In genomic region chr9:107570016-107570415, GRCm38 (mm10) we compare ENCODE assay signal across 8 mouse cellular contexts. TPM values are rescaled to one million over a fixed set of nuclear protein-coding genes. Genes with fewer than 3 reads are reported as not detected.
DNase-seq lines count a peak whose midpoint lies in the region; ATAC-seq lines count a peak whose summit lies in the region.

No protein-coding gene starts in this region.

- no peak for ATAC-seq in kidney, embryonic 14.5 days (ENCODE audit: low FRiP score, low TSS enrichment)
- ATAC-seq in hindbrain, embryonic 13.5 days (ENCODE audit: low FRiP score), result no peak
- ATAC-seq in midbrain, embryonic 12.5 days (ENCODE audit: low FRiP score, low read depth), result no peak
- ATAC-seq in granulocyte monocyte progenitor cell, adult 5-6 weeks (replicated peaks; ENCODE audit: poor library complexity, severe bottlenecking), result no peak

- H3K36me3 ChIP-seq in kidney, embryonic 14.5 days (ENCODE audit: control insufficient read depth, insufficient read depth, low read length), result peaks cover 43% of the 10 kb centered on the region
- peaks cover 53% of the 10 kb centered on the region for H3K36me3 ChIP-seq in hindbrain, embryonic 13.5 days
- H3K36me3 ChIP-seq in midbrain, embryonic 12.5 days, result peaks cover 52% of the 10 kb centered on the region

- peak overlapping the region; percentile 78 for H3K9ac ChIP-seq in kidney, embryonic 14.5 days (ENCODE audit: low read depth, low read length)
- H3K9ac ChIP-seq in hindbrain, embryonic 13.5 days, result peak overlapping the region; percentile 94
- peak overlapping the region; percentile 91 for H3K9ac ChIP-seq in midbrain, embryonic 12.5 days (replicated peaks)

- no peaks in the 10 kb centered on the region for H3K27me3 ChIP-seq in kidney, embryonic 14.5 days (ENCODE audit: control insufficient read depth, insufficient read depth, low read length)
- no peaks in the 10 kb centered on the region for H3K27me3 ChIP-seq in hindbrain, embryonic 13.5 days
- H3K27me3 ChIP-seq in midbrain, embryonic 12.5 days, result no peaks in the 10 kb centered on the region

- peak overlapping the region; percentile 83 for H3K4me2 ChIP-seq in kidney, embryonic 14.5 days (replicated peaks; ENCODE audit: low read depth, low read length)
- H3K4me2 ChIP-seq in hindbrain, embryonic 13.5 days, result peak overlapping the region; percentile 93
- peak overlapping the region; percentile 95 for H3K4me2 ChIP-seq in midbrain, embryonic 12.5 days (replicated peaks)

- H3K4me1 ChIP-seq in kidney, embryonic 14.5 days (ENCODE audit: control insufficient read depth, insufficient read depth, low read length), result peaks cover 24% of the 10 kb centered on the region
- H3K4me1 ChIP-seq in brown adipose tissue, adult 24 weeks (ENCODE audit: control insufficient read depth, insufficient read depth, insufficient read length, low read length), result peaks cover 32% of the 10 kb centered on the region
- peaks cover 53% of the 10 kb centered on the region for H3K4me1 ChIP-seq in hindbrain, embryonic 13.5 days (replicated peaks)
- peaks cover 42% of the 10 kb centered on the region for H3K4me1 ChIP-seq in midbrain, embryonic 12.5 days

- 48% methylated on average over 13 of the region's 13 CpGs for WGBS in kidney, embryonic 14.5 days
- WGBS in hindbrain, embryonic 13.5 days, result 54% methylated on average over 13 of the region's 13 CpGs
- 46% methylated on average over 13 of the region's 13 CpGs for WGBS in midbrain, embryonic 12.5 days

- H3K27ac ChIP-seq in kidney, embryonic 14.5 days (ENCODE audit: low read depth, low read length), result no peak overlapping the region
- peak overlapping the region; percentile 99 for H3K27ac ChIP-seq in brown adipose tissue, adult 24 weeks (replicated peaks; ENCODE audit: low read depth, low read length)
- H3K27ac ChIP-seq in hindbrain, embryonic 13.5 days, result peak overlapping the region; percentile 85
- peak overlapping the region; percentile 87 for H3K27ac ChIP-seq in midbrain, embryonic 12.5 days (replicated peaks)

- H3K4me3 ChIP-seq in kidney, embryonic 14.5 days (ENCODE audit: low read length), result peak overlapping the region; percentile 67
- H3K4me3 ChIP-seq in brown adipose tissue, adult 24 weeks (ENCODE audit: insufficient read depth, low read depth, low read length), result peak overlapping the region; percentile 87
- H3K4me3 ChIP-seq in hindbrain, embryonic 13.5 days, result peak overlapping the region; percentile 92
- H3K4me3 ChIP-seq in midbrain, embryonic 12.5 days, result peak overlapping the region; percentile 92

- no peak for DNase-seq in kidney, postnatal 25 days
- no peak for DNase-seq in retina, postnatal 1 day
- DNase-seq in embryo, embryonic 11 days, result no peak

- H3K9me3 ChIP-seq in kidney, embryonic 14.5 days (ENCODE audit: control insufficient read depth, low read length), result no peaks in the 10 kb centered on the region
- no peaks in the 10 kb centered on the region for H3K9me3 ChIP-seq in hindbrain, embryonic 13.5 days
- no peaks in the 10 kb centered on the region for H3K9me3 ChIP-seq in midbrain, embryonic 12.5 days

RNA-seq across cellular contexts. Expression of gene Hyal2, which starts 2.3 kb away (rescaled TPM):
- 135 and 136 TPM in 2 replicates for polyA plus RNA-seq in kidney, embryonic 14.5 days (2014; fragmentation: Nextera tagmentation; extraction: Ambion mirVana)
- 14.1 and 14.2 TPM in 2 replicates for polyA plus RNA-seq in brown adipose tissue, adult 24 weeks (2012; ENCODE audit: insufficient read depth, insufficient read length, missing spikeins)
- 80.4 and 87.1 TPM in 2 replicates for polyA plus RNA-seq in hindbrain, embryonic 13.5 days (2015; fragmentation: Nextera tagmentation; extraction: Ambion mirVana)
- 112 and 116 TPM in 2 replicates for polyA plus RNA-seq in midbrain, embryonic 12.5 days (2016; fragmentation: Nextera tagmentation; extraction: Ambion mirVana)
- total RNA-seq in granulocyte monocyte progenitor cell, adult 5-6 weeks (2014; fragmentation: Nextera tagmentation), result 6.2 and 11.6 TPM in 2 replicates
- 3.0 and 5.3 TPM in 2 replicates for total RNA-seq in granulocyte monocyte progenitor cell, adult 5-6 weeks (2017)

RNA-seq across cellular contexts. Expression of gene Hyal1, which starts 6.7 kb away (rescaled TPM):
- 6.8 and 7.3 TPM in 2 replicates for polyA plus RNA-seq in kidney, embryonic 14.5 days (2014; fragmentation: Nextera tagmentation; extraction: Ambion mirVana)
- polyA plus RNA-seq in brown adipose tissue, adult 24 weeks (2012; ENCODE audit: insufficient read depth, insufficient read length, missing spikeins), result 25.2 and 46.4 TPM in 2 replicates
- polyA plus RNA-seq in hindbrain, embryonic 13.5 days (2015; fragmentation: Nextera tagmentation; extraction: Ambion mirVana), result 7.4 and 8.4 TPM in 2 replicates
- polyA plus RNA-seq in midbrain, embryonic 12.5 days (2016; fragmentation: Nextera tagmentation; extraction: Ambion mirVana), result 9.0 and 10.1 TPM in 2 replicates
- 1.4 and 4.9 TPM in 2 replicates for total RNA-seq in granulocyte monocyte progenitor cell, adult 5-6 weeks (2014; fragmentation: Nextera tagmentation)
- total RNA-seq in granulocyte monocyte progenitor cell, adult 5-6 weeks (2017), result 0.56 and 1.0 TPM in 2 replicates

RNA-seq across cellular contexts. Expression of gene Tusc2, which starts 7.0 kb away (rescaled TPM):
- polyA plus RNA-seq in kidney, embryonic 14.5 days (2014; fragmentation: Nextera tagmentation; extraction: Ambion mirVana), result 39.0 and 45.9 TPM in 2 replicates
- 31.2 and 49.0 TPM in 2 replicates for polyA plus RNA-seq in brown adipose tissue, adult 24 weeks (2012; ENCODE audit: insufficient read depth, insufficient read length, missing spikeins)
- polyA plus RNA-seq in hindbrain, embryonic 13.5 days (2015; fragmentation: Nextera tagmentation; extraction: Ambion mirVana), result 105 and 108 TPM in 2 replicates
- 90.1 and 95.0 TPM in 2 replicates for polyA plus RNA-seq in midbrain, embryonic 12.5 days (2016; fragmentation: Nextera tagmentation; extraction: Ambion mirVana)
- 22.8 and 34.5 TPM in 2 replicates for total RNA-seq in granulocyte monocyte progenitor cell, adult 5-6 weeks (2014; fragmentation: Nextera tagmentation)
- total RNA-seq in granulocyte monocyte progenitor cell, adult 5-6 weeks (2017), result 10.8 and 13.2 TPM in 2 replicates

RNA-seq across cellular contexts. Expression of gene Naa80, which starts 8.7 kb away (rescaled TPM):
- polyA plus RNA-seq in kidney, embryonic 14.5 days (2014; fragmentation: Nextera tagmentation; extraction: Ambion mirVana), result 16.0 and 18.4 TPM in 2 replicates
- polyA plus RNA-seq in brown adipose tissue, adult 24 weeks (2012; ENCODE audit: insufficient read depth, insufficient read length, missing spikeins), result 25.9 and 31.3 TPM in 2 replicates
- 14.1 and 16.5 TPM in 2 replicates for polyA plus RNA-seq in hindbrain, embryonic 13.5 days (2015; fragmentation: Nextera tagmentation; extraction: Ambion mirVana)
- polyA plus RNA-seq in midbrain, embryonic 12.5 days (2016; fragmentation: Nextera tagmentation; extraction: Ambion mirVana), result 14.5 and 14.7 TPM in 2 replicates
- total RNA-seq in granulocyte monocyte progenitor cell, adult 5-6 weeks (2014; fragmentation: Nextera tagmentation), result 7.1 and 18.2 TPM in 2 replicates
- total RNA-seq in granulocyte monocyte progenitor cell, adult 5-6 weeks (2017), result 5.5 and 8.2 TPM in 2 replicates

RNA-seq across cellular contexts. Expression of gene Hyal3, which starts 10.6 kb away (rescaled TPM):
- 0.84 and 1.5 TPM in 2 replicates for polyA plus RNA-seq in kidney, embryonic 14.5 days (2014; fragmentation: Nextera tagmentation; extraction: Ambion mirVana)
- polyA plus RNA-seq in brown adipose tissue, adult 24 weeks (2012; ENCODE audit: insufficient read depth, insufficient read length, missing spikeins), result 0.63 TPM in 1 of 2 replicates, not detected in the other
- polyA plus RNA-seq in hindbrain, embryonic 13.5 days (2015; fragmentation: Nextera tagmentation; extraction: Ambion mirVana), result 1.3 and 1.6 TPM in 2 replicates
- polyA plus RNA-seq in midbrain, embryonic 12.5 days (2016; fragmentation: Nextera tagmentation; extraction: Ambion mirVana), result 0.41 and 1.1 TPM in 2 replicates
- total RNA-seq in granulocyte monocyte progenitor cell, adult 5-6 weeks (2014; fragmentation: Nextera tagmentation), result 0.34 TPM in 1 of 2 replicates, not detected in the other
- total RNA-seq in granulocyte monocyte progenitor cell, adult 5-6 weeks (2017), result 0.26 and 0.46 TPM in 2 replicates
